Mouse (Mus musculus) megakaryocyte-erythroid progenitor cell, adult 5-6 weeks (primary cell): ENCODE results near the gene Ptprt. TPM values are rescaled to one million over a fixed set of nuclear protein-coding genes. Genes with fewer than 3 reads are reported as not detected.

Experiments
- ATAC-seq: replicated peaks from 2 replicates; pipeline ENCODE4 v1.8.0; 2016; ENCODE audit warnings: mild to moderate bottlenecking, inconsistent platforms; ENCODE audit not compliant: severe bottlenecking, poor library complexity, low FRiP score, low TSS enrichment
- total RNA-seq, 2 experiments: library from RNA; stranded (forward) in 1 of 2; stranded (reverse) in 1 of 2; fragments of 200-1000, 215-1000 nt in 1 of 2; fragments of >200 nt in 1 of 2; fragmentation: Nextera tagmentation in 1 of 2; gene quantifications; 2 replicates each; pipeline ENCODE4 v1.2.3; 2014 to 2017

Ptprt gene
- total RNA-seq, 2 experiments from 2014 or later: not detected

GRCm38 (mm10) chr2:162430171-162430570 is 230.8 kb downstream of the Ptprt start:
- no peak for ATAC-seq

DNA sequence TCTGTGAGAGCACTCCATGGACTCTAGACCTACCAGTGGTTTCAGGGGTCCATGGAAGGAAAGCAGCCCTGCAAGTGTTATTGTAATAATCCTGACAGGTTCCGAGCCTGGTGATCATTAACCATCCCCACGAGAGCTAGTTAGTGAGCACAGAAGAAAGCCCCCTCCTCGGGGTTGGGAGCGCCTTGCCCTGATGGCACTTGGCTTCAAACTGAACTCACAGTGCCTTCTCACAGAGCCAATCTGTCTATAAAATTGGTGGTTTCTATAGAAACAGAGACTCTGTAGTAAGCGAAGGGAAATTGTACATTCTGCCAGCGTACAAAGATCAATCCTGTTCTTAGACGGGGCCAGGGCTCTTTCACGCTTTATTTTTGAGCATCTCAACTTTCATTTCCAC is 234.8 kb downstream of the Ptprt start:
- ATAC-seq: no peak

GRCm38 (mm10) chr2:162418181-162418580 is 242.8 kb downstream of the Ptprt start:
- no peak for ATAC-seq

DNA sequence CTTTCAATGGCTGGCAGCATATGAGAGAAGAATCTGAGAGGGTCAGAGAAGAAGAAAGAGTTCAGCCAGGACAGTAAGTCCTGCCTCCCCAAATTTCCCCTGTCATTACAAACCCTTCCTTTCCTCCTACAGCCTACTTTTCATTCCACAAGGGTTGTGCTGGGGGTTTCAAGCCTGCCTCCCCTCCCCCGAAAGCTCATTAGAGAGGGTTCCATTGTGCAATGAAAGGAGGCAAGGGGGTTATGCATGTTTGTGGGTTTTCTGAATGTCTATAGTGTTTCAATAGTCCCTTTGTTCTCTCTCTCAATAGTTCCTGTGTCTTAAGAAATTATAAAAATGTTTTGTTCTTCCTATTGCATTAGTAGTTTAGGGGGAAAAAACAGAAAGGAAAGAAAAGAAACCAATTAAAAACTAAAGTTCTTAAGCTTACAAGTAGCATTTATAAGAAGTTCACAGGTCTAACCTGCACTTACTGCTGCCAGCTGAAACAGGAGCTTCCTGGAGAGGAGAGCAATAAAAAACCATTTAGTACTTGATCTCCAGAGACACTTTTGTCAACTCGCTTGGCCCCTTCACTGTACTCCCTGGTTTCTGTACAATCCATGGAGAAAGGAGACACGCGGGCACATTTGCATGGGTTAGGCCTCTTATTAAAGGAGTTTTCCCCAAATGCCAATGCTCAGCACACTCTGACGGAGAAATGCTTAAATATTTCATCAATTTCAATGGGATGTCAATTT is 247.7 kb downstream of the Ptprt start:
- no peak for ATAC-seq

- no peak for ATAC-seq
Observed at GRCm38 (mm10) chr2:162411014-162411413, 249.9 kb downstream of the Ptprt start.

GRCm38 (mm10) chr2:162409245-162409644 is 251.7 kb downstream of the Ptprt start:
- no peak for ATAC-seq

GRCm38 (mm10) chr2:162401316-162402100 is 259.4 kb downstream of the Ptprt start:
- ATAC-seq: no peak

DNA sequence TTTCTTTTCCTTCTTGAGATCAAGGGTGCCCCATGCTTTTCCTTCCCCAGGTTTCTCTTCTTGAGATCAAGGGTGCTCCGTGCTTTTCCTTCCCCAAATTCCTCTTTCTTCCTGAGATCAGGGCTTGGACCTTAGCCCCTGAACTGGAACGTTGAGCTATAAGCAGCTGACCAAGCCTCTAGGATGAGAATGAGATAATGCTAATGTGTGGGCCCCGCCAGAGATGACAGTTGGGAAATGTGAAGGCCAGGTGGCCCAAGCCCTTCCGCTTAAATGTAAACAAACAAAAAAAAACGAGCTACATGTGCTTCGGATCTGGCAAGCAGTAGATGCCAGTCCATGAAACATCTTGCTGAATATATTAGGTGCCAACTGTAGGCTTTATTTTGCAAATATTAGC is 266.3 kb downstream of the Ptprt start:
- no peak for ATAC-seq

DNA sequence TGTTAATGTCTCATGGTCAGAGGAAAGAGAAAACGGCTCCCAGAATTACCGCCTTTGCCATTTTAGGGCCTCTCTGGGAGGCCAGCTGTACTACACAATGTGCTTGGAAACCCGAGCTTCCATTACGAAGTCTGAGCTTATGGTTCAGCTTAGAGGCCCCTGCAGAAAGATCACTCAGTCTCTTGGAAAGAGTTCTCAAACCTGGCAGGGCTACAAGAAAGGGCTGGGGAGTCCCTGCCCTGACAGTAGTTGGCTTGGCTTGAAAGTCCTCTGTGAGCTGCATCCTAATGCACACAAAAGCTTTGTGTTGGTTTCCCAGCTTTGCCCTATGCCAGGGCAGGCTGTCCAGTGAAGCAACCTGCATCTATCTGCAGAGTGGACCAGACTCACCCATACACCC is 269.1 kb downstream of the Ptprt start:
- no peak for ATAC-seq

- ATAC-seq: no peak
Observed at GRCm38 (mm10) chr2:162377309-162377708, 283.6 kb downstream of the Ptprt start.

DNA sequence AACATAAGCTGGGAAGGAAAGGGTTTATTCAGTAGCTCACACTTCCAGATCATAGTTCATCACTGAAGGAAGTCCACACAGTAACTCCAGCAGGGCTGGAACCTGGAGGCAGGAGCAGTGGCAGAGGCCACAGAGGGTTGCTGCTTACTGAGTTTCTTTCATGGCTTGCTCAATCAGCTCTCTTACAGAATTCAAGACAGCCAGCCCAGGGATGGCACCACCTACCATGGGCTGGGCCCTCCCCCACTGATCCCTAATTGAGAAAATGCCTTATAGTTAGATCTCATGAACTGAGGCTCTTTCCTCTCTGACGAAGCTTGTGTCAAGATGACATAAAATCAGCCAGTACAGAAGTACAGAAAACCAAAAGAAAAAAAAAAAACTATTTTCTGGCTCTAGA is 311.9 kb downstream of the Ptprt start:
- no peak for ATAC-seq

DNA sequence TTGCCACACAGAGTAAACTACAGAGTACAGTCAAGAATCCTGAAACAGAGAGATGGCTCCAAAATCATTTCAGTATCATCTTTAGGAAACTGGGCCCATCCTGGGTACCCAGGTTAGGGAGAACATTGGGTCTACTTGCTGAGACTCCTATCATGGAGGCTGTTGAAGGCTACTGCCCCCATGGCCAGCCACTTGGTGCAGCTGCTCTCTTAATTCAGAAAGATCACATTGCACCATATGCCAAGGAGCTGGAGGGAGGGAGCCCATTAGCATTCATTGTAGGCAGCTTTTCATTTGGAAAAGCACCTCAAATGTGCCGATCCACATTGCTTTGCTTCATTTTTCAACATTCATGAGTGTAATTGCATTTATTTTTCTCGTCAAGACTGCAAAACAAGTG is 319.1 kb downstream of the Ptprt start:
- ATAC-seq: no peak

DNA sequence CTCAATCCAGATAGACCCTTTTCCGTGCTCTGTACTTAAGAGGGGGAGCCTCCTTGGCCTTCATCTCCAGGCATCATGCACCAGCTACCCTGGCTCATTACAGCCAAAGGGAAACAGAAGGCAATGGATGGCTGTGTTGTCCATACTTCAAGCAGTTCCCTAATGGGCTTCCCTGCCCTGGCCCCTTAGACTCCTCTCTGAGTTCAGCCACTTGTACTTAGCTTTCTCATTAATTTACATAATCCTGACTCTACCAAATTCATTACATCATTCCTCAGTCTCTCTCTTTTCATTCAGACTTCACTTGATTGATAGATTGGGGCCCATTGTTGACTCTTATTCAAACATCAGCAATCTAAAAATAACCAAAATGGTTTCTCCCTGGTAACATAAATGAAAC is 320.7 kb downstream of the Ptprt start:
- ATAC-seq: no peak

GRCm38 (mm10) chr2:162332066-162332683 is 328.8 kb downstream of the Ptprt start:
- ATAC-seq: no peak

DNA sequence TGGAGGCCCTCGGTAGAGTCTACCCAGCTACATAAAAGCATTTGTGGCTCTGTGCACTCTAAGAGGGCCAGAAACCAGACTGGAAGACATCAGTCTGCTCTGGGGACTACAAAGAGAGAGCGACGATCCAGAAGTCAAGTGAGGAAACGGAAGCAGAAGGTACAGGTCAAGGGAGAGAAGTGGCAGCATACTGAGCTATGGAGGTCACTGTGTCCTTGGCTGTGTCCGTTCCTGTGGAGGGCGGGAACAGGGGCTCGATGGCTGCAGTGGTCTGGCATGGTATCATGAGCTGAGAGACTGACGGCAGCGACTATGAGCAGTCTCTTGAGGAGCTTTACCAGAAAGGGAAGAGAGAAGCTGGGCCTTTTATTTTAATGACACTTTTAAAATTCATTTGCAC is 331.5 kb downstream of the Ptprt start:
- ATAC-seq: no peak

GRCm38 (mm10) chr2:162322411-162322810 is 338.5 kb downstream of the Ptprt start:
- no peak for ATAC-seq

GRCm38 (mm10) chr2:162307996-162308395 is 353.0 kb downstream of the Ptprt start:
- ATAC-seq: no peak

- ATAC-seq: no peak
Observed at GRCm38 (mm10) chr2:162294070-162294469, 366.9 kb downstream of the Ptprt start.

- no peak for ATAC-seq
Observed at GRCm38 (mm10) chr2:162282606-162283005, 378.3 kb downstream of the Ptprt start.

- no peak for ATAC-seq
Observed at GRCm38 (mm10) chr2:162282121-162282520, 378.8 kb downstream of the Ptprt start.

DNA sequence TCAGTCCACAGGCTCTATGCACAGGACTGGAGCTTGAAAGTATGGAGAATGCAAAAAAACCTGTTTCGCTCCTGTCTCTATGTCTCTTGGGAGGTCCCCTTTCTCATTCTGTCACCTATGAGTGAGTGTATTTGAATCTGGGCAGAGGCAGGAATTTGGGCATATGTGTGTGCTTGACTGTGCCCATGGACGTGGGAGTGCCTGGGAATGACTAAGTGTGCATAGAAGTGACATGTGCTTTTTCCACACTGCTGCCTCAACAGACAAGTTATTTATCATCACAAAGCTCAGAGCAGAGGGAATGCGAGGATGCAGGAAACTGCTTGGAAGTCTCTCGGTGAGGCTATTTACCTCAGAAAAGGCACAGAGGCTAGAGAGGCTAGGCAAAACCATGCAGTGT is 387.1 kb downstream of the Ptprt start:
- ATAC-seq: no peak
